Mouse (Mus musculus): ENCODE data around the gene Tmem89.

The Tmem89 gene

GRCm38 (mm10) chr9:108914491-108914890 lies at the start of gene Tmem89:
Gene Tmem89, plus strand, starts transcription at chr9:108914619.
- DNase-seq (ENCODE audit: low spot score in 2 of 2) = peak; percentile 84 to 88

- no peak for DNase-seq (ENCODE audit: low spot score in 2 of 2)
Measured at GRCm38 (mm10) chr9:108912308-108912707, 2.1 kb upstream of the Tmem89 start.

- no peak for DNase-seq (ENCODE audit: low spot score in 2 of 2)
Measured at GRCm38 (mm10) chr9:108913161-108913560, 1.3 kb upstream of the Tmem89 start.

DNA sequence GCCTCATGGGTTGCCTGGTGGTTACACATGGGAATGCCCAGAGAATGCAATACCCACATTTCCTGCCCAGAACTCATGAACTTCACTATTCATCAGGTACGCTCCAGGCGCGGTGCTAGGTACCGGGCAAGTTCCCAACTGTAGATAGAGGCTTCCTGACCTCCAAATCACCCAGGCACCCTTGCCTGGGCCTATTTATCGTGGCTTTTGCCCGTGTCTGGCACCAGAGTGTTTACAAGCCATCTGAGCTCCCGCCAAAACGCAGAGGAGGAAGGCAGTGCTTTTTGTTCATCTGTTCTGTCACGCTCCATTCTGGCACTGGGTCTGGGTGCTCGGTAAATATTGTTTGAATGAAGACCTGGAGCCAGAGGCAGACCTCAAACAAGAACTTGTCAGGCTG lies 798 bp upstream of the Tmem89 start:
- no peak for DNase-seq (ENCODE audit: low spot score in 2 of 2)

- DNase-seq (ENCODE audit: low spot score in 2 of 2) = no peak
Measured at GRCm38 (mm10) chr9:108925897-108926296, 11.5 kb downstream of the Tmem89 start.

- no peak for DNase-seq (ENCODE audit: low spot score in 2 of 2)
Measured at GRCm38 (mm10) chr9:108928424-108928823, 14.0 kb downstream of the Tmem89 start.

DNA sequence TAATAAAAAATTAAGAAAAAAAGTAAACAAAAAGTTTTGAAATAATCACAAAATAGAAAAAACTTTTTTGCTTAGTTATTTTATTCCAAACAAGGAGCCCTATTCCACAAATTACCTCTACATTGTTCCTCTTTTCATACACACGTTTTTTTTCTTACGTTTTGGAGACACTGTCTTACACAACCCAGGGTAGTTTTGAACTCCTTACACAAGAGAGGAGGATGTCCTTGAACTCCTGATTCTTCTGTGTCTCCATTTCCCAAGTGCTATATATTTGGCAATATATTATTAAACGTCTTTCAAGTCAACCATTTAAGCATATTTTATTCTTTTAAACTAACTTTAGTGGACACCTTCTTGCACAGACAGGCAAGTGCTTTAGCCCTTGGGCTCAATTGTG lies 21.6 kb downstream of the Tmem89 start:
- no peak for DNase-seq (ENCODE audit: low spot score in 2 of 2)

DNA sequence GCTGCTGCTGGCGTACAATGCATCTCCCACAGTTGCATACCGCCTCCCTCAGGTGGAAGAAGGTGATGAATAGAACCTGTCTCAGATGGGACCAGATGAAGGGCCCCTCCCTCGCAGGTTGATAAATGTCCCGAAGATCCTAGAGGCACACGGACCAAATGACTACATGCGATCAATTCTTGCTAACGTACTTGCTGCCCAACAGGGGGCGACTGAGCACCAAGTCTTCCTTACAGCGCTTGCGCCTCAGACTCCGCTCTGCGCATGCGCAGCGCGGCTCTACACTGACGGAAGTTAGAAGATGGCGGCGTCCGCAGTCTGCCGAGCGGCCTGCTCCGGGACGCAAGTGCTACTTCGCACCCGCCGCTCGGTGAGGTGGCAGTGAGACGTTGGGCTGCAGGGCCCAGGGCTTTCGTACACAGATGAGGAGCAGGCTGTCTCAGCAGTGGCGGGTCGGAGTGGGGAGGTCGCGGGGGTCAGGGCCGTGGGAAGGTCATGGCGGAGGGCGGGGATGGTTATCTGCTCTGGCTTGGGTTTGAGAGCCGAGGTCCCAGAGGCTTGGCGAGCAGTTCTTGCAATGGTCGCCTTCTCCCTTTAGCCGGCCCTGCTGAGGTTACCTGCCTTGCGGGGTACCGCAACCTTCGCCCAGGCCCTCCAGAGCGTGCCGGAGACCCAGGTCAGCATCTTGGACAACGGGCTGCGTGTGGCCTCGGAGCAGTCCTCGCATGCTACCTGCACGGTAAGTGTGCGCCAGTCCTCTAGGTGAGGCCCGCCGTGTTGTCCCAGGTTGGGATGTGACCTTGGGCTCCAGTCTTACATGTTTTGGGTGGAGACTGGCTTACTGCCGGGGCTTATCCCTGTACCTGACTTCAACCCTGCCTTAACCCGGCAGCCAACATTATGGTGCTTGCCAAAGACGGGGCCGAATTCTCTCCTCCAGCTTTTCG lies 22.3 kb downstream of the Tmem89 start, which contains the start of gene Uqcrc1:
Gene Uqcrc1 (plus strand): TSS at position 216 of the 947 bp plus-strand sequence.
- DNase-seq (ENCODE audit: low spot score in 2 of 2) = peak; percentile 97 to 98

- no peak for DNase-seq (ENCODE audit: low spot score in 2 of 2)
Measured at GRCm38 (mm10) chr9:108945111-108945510, 30.7 kb downstream of the Tmem89 start.

DNA sequence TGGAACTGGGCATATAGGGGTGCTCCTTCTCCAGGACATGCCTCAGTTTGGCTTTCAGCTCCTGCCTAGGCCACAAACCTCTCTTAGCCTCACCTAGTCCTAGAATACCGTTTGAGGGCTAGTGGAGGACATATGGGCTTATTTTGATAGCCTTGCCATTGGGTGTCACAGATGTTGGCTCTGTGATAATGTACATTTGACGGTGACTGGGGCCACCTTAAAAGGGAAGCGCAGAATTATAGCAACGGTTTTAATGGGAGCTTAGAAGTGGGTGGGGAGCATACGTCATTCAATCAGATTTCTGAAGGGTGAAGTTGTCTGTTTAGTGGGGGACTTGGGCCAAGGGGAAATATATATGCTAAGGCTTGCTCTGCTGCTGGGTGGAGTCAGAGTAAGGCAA lies 31.2 kb downstream of the Tmem89 start:
- DNase-seq (ENCODE audit: low spot score in 2 of 2) = no peak

- DNase-seq (ENCODE audit: low spot score in 2 of 2) = no peak
Measured at GRCm38 (mm10) chr9:108949231-108949966, 35.0 kb downstream of the Tmem89 start.

GRCm38 (mm10) chr9:108949967-108950728 lies 35.7 kb downstream of the Tmem89 start:
- no peak for DNase-seq (ENCODE audit: low spot score in 2 of 2)

DNA sequence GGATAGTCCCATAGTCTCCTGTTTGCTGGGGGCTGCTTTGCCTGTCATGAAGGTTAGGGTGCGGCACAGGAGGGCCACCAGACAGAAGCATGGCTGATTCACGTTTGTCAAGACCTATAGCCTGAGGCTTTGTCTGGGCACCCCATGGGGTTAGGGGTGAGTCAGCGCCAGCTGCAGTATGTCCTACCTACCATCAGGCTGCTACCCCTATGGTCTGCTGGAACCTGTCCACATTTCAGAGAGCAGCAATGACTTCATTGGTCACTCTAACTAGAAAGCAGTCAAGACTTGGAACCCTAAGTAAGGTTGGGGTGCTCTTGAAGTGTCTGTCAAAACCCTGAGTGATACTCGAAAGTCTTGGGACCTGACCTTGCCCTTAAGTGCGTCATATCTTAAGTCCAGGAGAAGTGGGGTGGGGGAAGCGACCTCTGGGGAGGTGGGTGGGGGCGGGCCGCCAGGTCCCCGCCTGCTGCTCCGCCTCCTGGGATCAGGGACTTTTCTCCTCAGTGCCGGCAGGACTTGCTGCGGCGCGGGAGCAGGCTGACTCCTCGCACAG lies 38.7 kb downstream of the Tmem89 start, which contains the start of gene Col7a1:
Gene Col7a1 (plus strand): TSS at position 506 of the 556 bp plus-strand sequence.
- no peak for DNase-seq (ENCODE audit: low spot score in 2 of 2)

DNA sequence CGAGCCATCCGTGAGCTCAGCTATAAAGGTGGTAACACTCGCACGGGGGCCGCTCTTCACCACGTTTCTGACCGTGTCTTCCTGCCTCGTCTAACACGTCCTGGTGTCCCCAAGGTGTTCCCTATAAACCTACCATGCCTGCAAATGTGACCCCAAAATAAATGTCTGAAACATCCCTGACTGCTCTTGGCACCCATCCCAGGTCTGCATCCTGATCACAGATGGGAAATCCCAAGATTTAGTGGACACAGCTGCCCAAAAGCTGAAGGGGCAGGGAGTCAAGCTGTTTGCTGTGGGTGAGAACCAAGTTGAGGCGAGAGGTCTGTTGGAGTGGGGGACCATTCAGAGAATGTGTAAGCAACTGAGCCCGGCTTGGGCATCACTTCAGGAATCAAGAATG lies 40.8 kb downstream of the Tmem89 start:
- DNase-seq (ENCODE audit: low spot score in 2 of 2) = no peak

- no peak for DNase-seq (ENCODE audit: low spot score in 2 of 2)
Measured at GRCm38 (mm10) chr9:108955846-108956245, 41.4 kb downstream of the Tmem89 start.

- DNase-seq (ENCODE audit: low spot score in 2 of 2) = no peak
Measured at GRCm38 (mm10) chr9:108963577-108963976, 49.2 kb downstream of the Tmem89 start.

DNA sequence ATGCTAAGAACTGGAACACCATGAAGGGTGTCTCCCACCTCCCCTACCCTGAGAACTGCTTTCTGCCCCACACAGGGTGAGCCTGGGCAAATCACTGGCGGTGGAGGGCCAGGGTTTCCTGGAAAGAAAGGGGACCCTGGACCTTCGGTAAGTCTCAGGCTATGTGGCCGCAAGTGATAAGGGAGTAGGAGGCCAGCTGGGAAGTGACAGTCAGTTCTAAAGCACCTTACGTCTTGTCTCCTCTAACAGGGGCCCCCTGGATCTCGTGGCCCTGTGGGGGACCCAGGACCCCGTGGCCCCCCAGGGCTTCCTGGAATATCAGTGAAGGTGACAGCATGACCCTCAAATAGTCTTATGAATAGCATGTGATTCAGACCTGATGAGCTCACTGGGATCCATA lies 49.9 kb downstream of the Tmem89 start:
- no peak for DNase-seq (ENCODE audit: low spot score in 2 of 2)

Measured in right cerebral cortex, postnatal 10 days (tissue).